ENCODE assay signal across 26 mouse cellular contexts in the genomic region with DNA sequence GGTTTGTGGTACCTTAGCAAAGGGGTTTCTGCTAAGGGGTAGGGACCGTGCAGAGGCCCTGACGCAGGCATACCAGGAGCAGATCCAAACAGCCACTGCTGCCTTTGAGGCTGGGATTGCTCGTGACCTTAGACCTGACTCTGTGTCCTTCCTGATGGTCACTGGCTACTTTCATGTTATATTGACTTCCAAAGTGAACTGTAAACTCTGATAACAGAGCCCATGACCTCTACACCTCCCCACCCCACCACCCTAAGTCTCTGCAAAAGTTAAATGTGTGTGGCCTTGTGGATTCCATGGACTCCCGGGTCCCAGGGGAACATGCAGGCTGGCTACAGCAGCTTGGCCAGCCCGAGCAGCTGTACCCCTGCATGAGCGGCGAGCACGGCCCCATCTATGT. TPM values are rescaled to one million over a fixed set of nuclear protein-coding genes. Genes with fewer than 3 reads are reported as not detected.
DNase-seq lines count a peak whose midpoint lies in the region; ATAC-seq and TF ChIP-seq lines count a peak whose summit lies in the region.
"Had no signal": no experiment of that assay in that cellular context is flagged by ENCODE, and none has a peak within 500 bp of the region (broad histone marks: within the 10 kb centered on the region; RNA-seq: fewer than 3 reads in every experiment).

No protein-coding gene starts in this region.

- DNase-seq in liver, adult 2 months (ENCODE audit: extremely low read depth, low read depth, low spot score): peak; percentile 95
- DNase-seq in liver: no peak
- DNase-seq in frontal cortex, postnatal 14 days (ENCODE audit: low spot score in 2 of 2): no peak
- DNase-seq in testis, postnatal 10 days (ENCODE audit: low spot score): no peak
- no peak for DNase-seq in gastrocnemius, adult 18-20 months (ENCODE audit: low spot score)
- DNase-seq: adrenal gland, adult 2 months; adrenal gland, postnatal 14 days; cerebellum, adult 11-12 months; cerebellum, adult 8-10 months; cerebellum, postnatal 36 days; embryo, embryonic 11 days; gastrocnemius, postnatal 25 days; heart, adult 18-20 months; heart, postnatal 14 days; heart, postnatal 4 days had no signal

- H3K27ac ChIP-seq in liver, adult 2 months (replicated peaks; ENCODE audit: insufficient read depth, low read depth, low read length): peak overlapping the region; percentile 73
- peak overlapping the region; percentile 93 for H3K27ac ChIP-seq in liver, embryonic 12.5 days
- peak overlapping the region; percentile 91 for H3K27ac ChIP-seq in liver, embryonic 15.5 days (replicated peaks)
- H3K27ac ChIP-seq: embryonic facial prominence, embryonic 10.5 days; embryonic facial prominence, embryonic 13.5 days; forebrain, embryonic 12.5 days; forebrain, embryonic 15.5 days; hindbrain, embryonic 15.5 days had no signal

- 28% methylated on average over 8 of the region's 8 CpGs for WGBS in liver, adult 2 months
- 77% methylated on average over 8 of the region's 8 CpGs for WGBS in liver, embryonic 12.5 days (ENCODE audit: insufficient replicate concordance)
- WGBS in liver, embryonic 15.5 days (ENCODE audit: insufficient replicate concordance): 73% methylated on average over 8 of the region's 8 CpGs

- H3K4me1 ChIP-seq in liver, adult 2 months (ENCODE audit: control insufficient read depth, insufficient read depth, low read length): peaks cover 31% of the 10 kb centered on the region
- H3K4me1 ChIP-seq in liver, embryonic 12.5 days: peaks cover 100% of the 10 kb centered on the region
- peaks cover 100% of the 10 kb centered on the region for H3K4me1 ChIP-seq in liver, embryonic 15.5 days (replicated peaks)

- no peaks in the 10 kb centered on the region for H3K27me3 ChIP-seq in liver, adult 2 months (ENCODE audit: control insufficient read depth, insufficient read depth, low read length)
- H3K27me3 ChIP-seq in liver, embryonic 12.5 days (replicated peaks): no peaks in the 10 kb centered on the region
- H3K27me3 ChIP-seq in liver, embryonic 15.5 days: no peaks in the 10 kb centered on the region
- H3K27me3 ChIP-seq: embryonic facial prominence, embryonic 13.5 days; forebrain, embryonic 12.5 days; forebrain, embryonic 15.5 days; heart, embryonic 15.5 days; hindbrain, embryonic 15.5 days had no signal

- H3K4me2 ChIP-seq in liver, embryonic 12.5 days: 0 out of 2 replicates have a peak overlapping the region, but pooled peaks have one; percentile 5
- no peak overlapping the region for H3K4me2 ChIP-seq in liver, embryonic 15.5 days
- H3K4me2 ChIP-seq: embryonic facial prominence, embryonic 13.5 days; forebrain, embryonic 12.5 days; forebrain, embryonic 15.5 days; heart, embryonic 11.5 days; heart, embryonic 15.5 days; hindbrain, embryonic 15.5 days had no signal

- no peaks in the 10 kb centered on the region for H3K36me3 ChIP-seq in liver, adult 2 months (ENCODE audit: control insufficient read depth, insufficient read depth, low read length)
- peaks cover 57% of the 10 kb centered on the region for H3K36me3 ChIP-seq in liver, embryonic 12.5 days
- peaks cover 19% of the 10 kb centered on the region for H3K36me3 ChIP-seq in liver, embryonic 15.5 days (replicated peaks)
- H3K36me3 ChIP-seq: embryonic facial prominence, embryonic 13.5 days; forebrain, embryonic 12.5 days; forebrain, embryonic 15.5 days; heart, embryonic 15.5 days had no signal

- no peak for ATAC-seq in liver, embryonic 12.5 days
- 0 out of 2 replicates have a peak, but pooled peaks have one; percentile 0 for ATAC-seq in liver, embryonic 15.5 days (ENCODE audit: insufficient read depth)
- ATAC-seq: CD4-positive, CD25-positive, alpha-beta regulatory T cell, adult 4 months; forebrain, embryonic 15.5 days had no signal

- peaks cover 46% of the 10 kb centered on the region for H3K79me2 ChIP-seq in liver, adult 2 months (ENCODE audit: control insufficient read depth, insufficient read depth, low read length)

- H3K9ac ChIP-seq in liver, adult 2 months (ENCODE audit: low read depth, low read length): peak overlapping the region; percentile 7; the same call in 1 of the 2 replicates
- peak overlapping the region; percentile 36; the same call in 1 of the 2 replicates for H3K9ac ChIP-seq in liver, embryonic 12.5 days
- no peak overlapping the region for H3K9ac ChIP-seq in liver, embryonic 15.5 days
- H3K9ac ChIP-seq: embryonic facial prominence, embryonic 13.5 days; forebrain, embryonic 12.5 days; forebrain, embryonic 15.5 days; heart, embryonic 15.5 days; hindbrain, embryonic 15.5 days had no signal

- TF ChIP-seq CTCF in liver, adult 2 months (IDR thresholded peaks at IDR 0.05; ENCODE audit: low read depth, low read length): no peak

- no peaks in the 10 kb centered on the region for H3K9me3 ChIP-seq in liver, embryonic 12.5 days (replicated peaks)
- no peaks in the 10 kb centered on the region for H3K9me3 ChIP-seq in liver, embryonic 15.5 days (replicated peaks)
- H3K9me3 ChIP-seq: embryonic facial prominence, embryonic 10.5 days; embryonic facial prominence, embryonic 13.5 days; forebrain, embryonic 12.5 days; forebrain, embryonic 15.5 days; heart, embryonic 15.5 days; hindbrain, embryonic 15.5 days had no signal

- H3K4me3 ChIP-seq in liver, adult 2 months (ENCODE audit: insufficient read depth, low read depth, low read length): no peak overlapping the region
- no peak overlapping the region for H3K4me3 ChIP-seq in liver, embryonic 12.5 days
- H3K4me3 ChIP-seq in liver, embryonic 15.5 days (replicated peaks): no peak overlapping the region
- H3K4me3 ChIP-seq: embryonic facial prominence, embryonic 10.5 days; embryonic facial prominence, embryonic 13.5 days; erythroblast, embryonic 14.5 days; forebrain, embryonic 12.5 days; forebrain, embryonic 15.5 days; heart, embryonic 15.5 days; hindbrain, embryonic 15.5 days had no signal

- no peak for TF ChIP-seq POLR2A in liver, adult 2 months (IDR thresholded peaks at IDR 0.05; ENCODE audit: extremely low read depth, insufficient read depth, low read length)

RNA-seq across cellular contexts. Expression of a gene that starts 34.4 kb away (rescaled TPM):
- 5.8 and 9.0 TPM in 2 replicates for total RNA-seq in liver, adult 2 months (2014; rRNA removed)
- 7.9 and 8.8 TPM in 2 replicates for polyA plus RNA-seq in liver, adult 2 months (2012; rRNA removed)
- 12.8 and 13.7 TPM in 2 replicates for polyA plus RNA-seq in liver, embryonic 12.5 days (2016; fragmentation: Nextera tagmentation; extraction: Ambion mirVana)
- 8.7 and 11.5 TPM in 2 replicates for polyA plus RNA-seq in liver, embryonic 15.5 days (2015; fragmentation: Nextera tagmentation; extraction: Ambion mirVana)
- 10 to 100 TPM; 46.0 to 59.0 TPM for total RNA-seq in gastrocnemius, adult 18-20 months (2021)
